Mouse (Mus musculus) hindbrain, embryonic 14.5 days (tissue): ENCODE data around the gene Smurf2. TPM values are rescaled to one million over a fixed set of nuclear protein-coding genes. Genes with fewer than 3 reads are reported as not detected.
"Not testable (repeated sequence)": the region's sequence is repeated elsewhere in the genome, so short reads cannot be mapped to it uniquely, and the experiment has no call there.

Experiments used
- ATAC-seq: fragments of 200-750 bp; cut with Nextera tagmentation; 2 replicates; pipeline ENCODE4 v1.8.0; 2017; ENCODE audit warnings: moderate number of reproducible peaks, mild to moderate bottlenecking, moderate TSS enrichment, moderate library complexity; ENCODE audit not compliant: low FRiP score
- DNase-seq: peaks from one replicate; pipeline ENCODE4 v3.0.0-alpha.2; 2015; ENCODE audit warnings: low spot score
- H3K27ac ChIP-seq: fragments of 300-500 bp; sonication (generic); 2 replicates; pipeline ENCODE4 v1.5.1; 2014; ENCODE audit warnings: mild to moderate bottlenecking, moderate library complexity
- H3K27me3 ChIP-seq: fragments of 300-500 bp; sonication (generic); 2 replicates; pipeline ENCODE4 v1.6.1; 2014; ENCODE audit warnings: mild to moderate bottlenecking, low read length, mixed read lengths; ENCODE audit not compliant: control insufficient read depth, insufficient read depth
- H3K36me3 ChIP-seq: fragments of 300-500 bp; sonication (generic); replicated peaks from 2 replicates; pipeline ENCODE4 v1.6.1; 2014; ENCODE audit not compliant: control insufficient read depth, insufficient read depth
- H3K4me1 ChIP-seq: fragments of 300-500 bp; sonication (generic); replicated peaks from 2 replicates; pipeline ENCODE4 v1.6.1; 2014; ENCODE audit warnings: antibody characterized with exemption, low read length, mixed read lengths; ENCODE audit not compliant: control insufficient read depth, insufficient read depth
- H3K4me2 ChIP-seq: fragments of 300-500 bp; sonication (generic); replicated peaks from 2 replicates; pipeline ENCODE4 v1.6.1; 2014; ENCODE audit warnings: mild to moderate bottlenecking, moderate library complexity
- H3K4me3 ChIP-seq: fragments of 300-500 bp; sonication (generic); replicated peaks from 2 replicates; pipeline ENCODE4 v1.5.1; 2014; ENCODE audit warnings: mild to moderate bottlenecking, low read length
- H3K9ac ChIP-seq: fragments of 300-500 bp; sonication (generic); 2 replicates; pipeline ENCODE4 v1.6.1; 2014
- H3K9me3 ChIP-seq: fragments of 300-500 bp; sonication (generic); 2 replicates; pipeline ENCODE4 v1.6.1; 2016; ENCODE audit warnings: low read length; ENCODE audit not compliant: control insufficient read depth
- WGBS: fragments of 180-500 bp; shearing (Covaris S2); extraction: QIAGEN DNeasy Blood & Tissue Kit; methylation state at CpG from one replicate; pipeline ENCODE4 v1.1.7; 2014; 5-methylcytosine and 5-hydroxymethylcytosine counted together
- polyA plus RNA-seq: library from polyadenylated mRNA; unstranded; fragments of >200 nt; fragmentation: Nextera tagmentation; extraction: Ambion mirVana; gene quantifications from 2 replicates; pipeline ENCODE4 v1.2.1, GENCODE M21; 2014

Smurf2 gene
- polyA plus RNA-seq, 1 experiment from 2014 or later = 18.7 TPM

- Histone ChIP-seq H3K27ac (no peak overlapping the region), H3K27me3 (no peaks in the 10 kb centered on the region), H3K4me1 (peaks cover 28% of the 10 kb centered on the region), H3K4me2 (no peak overlapping the region), H3K9ac (no peak overlapping the region), H3K4me3 (no peak overlapping the region; the same call in 1 of the 2 replicates), H3K36me3 (peaks cover 74% of the 10 kb centered on the region), H3K9me3 (no peaks in the 10 kb centered on the region)
- no peak for ATAC-seq
- no peak for DNase-seq
- 91% methylated on average over 2 of the region's 2 CpGs for WGBS
These were observed 136.0 kb downstream of the Smurf2 start for GRCm38 (mm10) chr11:106784476-106784875.

- H3K27ac ChIP-seq = no peak overlapping the region
- H3K4me3 ChIP-seq = no peak overlapping the region
- DNase-seq (no peak), ATAC-seq (no peak)
- H3K27me3 ChIP-seq = no peaks in the 10 kb centered on the region
- WGBS = 83% methylated on average over 9 of the region's 9 CpGs
- no peak overlapping the region for H3K4me2 ChIP-seq
- no peaks in the 10 kb centered on the region for H3K9me3 ChIP-seq
- peaks cover 28% of the 10 kb centered on the region for H3K4me1 ChIP-seq
- no peak overlapping the region for H3K9ac ChIP-seq
- peaks cover 74% of the 10 kb centered on the region for H3K36me3 ChIP-seq
These were observed 137.4 kb downstream of the Smurf2 start for GRCm38 (mm10) chr11:106782841-106783764.

GRCm38 (mm10) chr11:106782271-106782670 lies 138.2 kb downstream of the Smurf2 start:
- not testable (repeated sequence) for H3K27me3 ChIP-seq, H3K4me3 ChIP-seq, H3K27ac ChIP-seq, H3K4me2 ChIP-seq, ATAC-seq, DNase-seq, H3K9ac ChIP-seq, H3K9me3 ChIP-seq
- H3K4me1 ChIP-seq = peaks cover 28% of the 10 kb centered on the region
- 94% methylated on average over 7 of the region's 7 CpGs for WGBS
- peaks cover 74% of the 10 kb centered on the region for H3K36me3 ChIP-seq

- WGBS = 84% methylated on average over 6 of the region's 6 CpGs
These were observed 139.8 kb downstream of the Smurf2 start for GRCm38 (mm10) chr11:106780590-106781220.

GRCm38 (mm10) chr11:106780089-106780425 lies 140.5 kb downstream of the Smurf2 start:
- no peaks in the 10 kb centered on the region for H3K27me3 ChIP-seq
- H3K4me1 ChIP-seq = peaks cover 12% of the 10 kb centered on the region
- ATAC-seq (no peak), DNase-seq (peak; percentile 27)
- H3K4me2 ChIP-seq = peak overlapping the region; percentile 60
- no peaks in the 10 kb centered on the region for H3K9me3 ChIP-seq
- peak overlapping the region; percentile 84 for H3K27ac ChIP-seq
- WGBS = 73% methylated on average over 4 of the region's 4 CpGs
- H3K36me3 ChIP-seq = peaks cover 69% of the 10 kb centered on the region
- peak overlapping the region; percentile 84; the same call in 1 of the 2 replicates for H3K9ac ChIP-seq
- peak overlapping the region; percentile 60; the same call in 1 of the 2 replicates for H3K4me3 ChIP-seq

More at GRCm38 (mm10) chr11:106780590-106781220, 139.8 kb downstream of the Smurf2 start:
- peaks cover 69% of the 10 kb centered on the region for H3K36me3 ChIP-seq
- DNase-seq (no peak), ATAC-seq (no peak)
- H3K27me3 ChIP-seq = no peaks in the 10 kb centered on the region
- no peak overlapping the region for H3K4me3 ChIP-seq
- H3K9me3 ChIP-seq = no peaks in the 10 kb centered on the region
- peaks cover 19% of the 10 kb centered on the region for H3K4me1 ChIP-seq
- no peak overlapping the region for H3K4me2 ChIP-seq
- H3K27ac ChIP-seq = no peak overlapping the region
- no peak overlapping the region for H3K9ac ChIP-seq

- peak within 1 kb of the TSS; percentile 60 for H3K4me2 ChIP-seq
These were observed 141.0 kb downstream of the Smurf2 start, which contains the start of gene Polg2 for GRCm38 (mm10) chr11:106779388-106780088. TSS of gene Polg2 (minus strand) at chr11:106779537.

GRCm38 (mm10) chr11:106778589-106779387 lies 141.7 kb downstream of the Smurf2 start:
- ATAC-seq (no peak; the same call in none of the 2 replicates), DNase-seq (no peak)
- Histone ChIP-seq H3K4me3 (peak overlapping the region; percentile 60), H3K4me2 (peak overlapping the region; percentile 60), H3K27ac (peak overlapping the region; percentile 84), H3K9ac (peak overlapping the region; percentile 84), H3K36me3 (peaks cover 69% of the 10 kb centered on the region), H3K9me3 (no peaks in the 10 kb centered on the region), H3K27me3 (no peaks in the 10 kb centered on the region), H3K4me1 (peaks cover 6% of the 10 kb centered on the region; the same call in 1 of the 2 replicates)
- 2% methylated on average over 39 of the region's 39 CpGs for WGBS

More at GRCm38 (mm10) chr11:106779388-106780088, 141.0 kb downstream of the Smurf2 start, which contains the start of gene Polg2:
- Histone ChIP-seq H3K9ac (peak within 1 kb of the TSS; percentile 84), H3K36me3 (peaks cover 69% of the 10 kb centered on the region), H3K4me3 (peak within 1 kb of the TSS; percentile 60), H3K4me1 (peaks cover 7% of the 10 kb centered on the region; the same call in 1 of the 2 replicates), H3K9me3 (no peaks in the 10 kb centered on the region), H3K27ac (peak within 1 kb of the TSS; percentile 84), H3K27me3 (no peaks in the 10 kb centered on the region)
- 2% methylated on average over 30 of the region's 30 CpGs for WGBS
- DNase-seq (peak; percentile 93), ATAC-seq (peak; percentile 99)

GRCm38 (mm10) chr11:106778132-106778531 lies 142.4 kb downstream of the Smurf2 start:
- Histone ChIP-seq H3K36me3 (peaks cover 69% of the 10 kb centered on the region), H3K9me3 (no peaks in the 10 kb centered on the region), H3K4me1 (peaks cover 6% of the 10 kb centered on the region; the same call in 1 of the 2 replicates), H3K4me3 (no peak overlapping the region), H3K27me3 (no peaks in the 10 kb centered on the region), H3K27ac (no peak overlapping the region), H3K4me2 (peak overlapping the region; percentile 60), H3K9ac (no peak overlapping the region)
- DNase-seq = no peak
- 95% methylated on average over 7 of the region's 7 CpGs for WGBS
- no peak for ATAC-seq
